ENCODE assay signal across 10 mouse cellular contexts in the genomic region with DNA sequence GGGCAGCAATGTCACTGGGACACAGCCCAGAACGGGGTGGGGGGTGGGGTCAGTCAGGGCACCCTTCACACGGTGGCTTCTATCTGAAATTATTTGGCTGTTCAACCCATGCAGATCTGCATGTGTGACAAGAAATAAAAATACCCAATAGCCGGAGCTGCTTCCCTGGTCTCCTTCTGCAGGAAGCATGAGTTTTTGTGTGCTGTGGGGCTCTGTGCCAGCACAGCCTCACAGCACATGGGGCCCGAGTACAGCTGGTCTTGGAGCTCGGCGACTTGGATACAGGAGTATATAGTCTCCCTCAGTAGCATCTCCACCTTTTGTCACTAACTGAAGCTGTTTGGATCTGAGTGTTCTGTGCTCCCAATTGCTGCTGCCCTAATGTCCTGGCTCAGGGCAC.
DNase-seq lines count a peak whose midpoint lies in the region; ATAC-seq lines count a peak whose summit lies in the region.
"Had no signal": no experiment of that assay in that cellular context is flagged by ENCODE, and none has a peak within 500 bp of the region (broad histone marks: within the 10 kb centered on the region; RNA-seq: fewer than 3 reads in every experiment).

No protein-coding gene starts in this region.

- no peak overlapping the region for H3K4me2 ChIP-seq in embryonic facial prominence, embryonic 14.5 days (ENCODE audit: low read depth, low read length)
- no peak overlapping the region for H3K4me2 ChIP-seq in midbrain, embryonic 11.5 days
- no peak overlapping the region for H3K4me2 ChIP-seq in midbrain, embryonic 15.5 days

- no peak overlapping the region for H3K27ac ChIP-seq in embryonic facial prominence, embryonic 14.5 days (replicated peaks; ENCODE audit: low read depth, low read length)
- H3K27ac ChIP-seq in embryonic facial prominence, embryonic 10.5 days (replicated peaks): no peak overlapping the region
- H3K27ac ChIP-seq in midbrain, embryonic 11.5 days (ENCODE audit: low read depth, low read length): no peak overlapping the region
- no peak overlapping the region for H3K27ac ChIP-seq in midbrain, embryonic 15.5 days
- H3K27ac ChIP-seq: midbrain, embryonic 10.5 days had no signal

- H3K9ac ChIP-seq in embryonic facial prominence, embryonic 14.5 days (ENCODE audit: low read depth, low read length): 0 out of 2 replicates have a peak overlapping the region, but pooled peaks have one; percentile 25
- H3K9ac ChIP-seq in midbrain, embryonic 11.5 days (ENCODE audit: low read length): no peak overlapping the region
- H3K9ac ChIP-seq in midbrain, embryonic 15.5 days: no peak overlapping the region

- H3K27me3 ChIP-seq in embryonic facial prominence, embryonic 14.5 days (replicated peaks; ENCODE audit: control insufficient read depth, insufficient read depth, low read length): no peaks in the 10 kb centered on the region; the same call in 1 of the 2 replicates
- H3K27me3 ChIP-seq in embryonic facial prominence, embryonic 10.5 days (replicated peaks; ENCODE audit: low read depth, poor library complexity, severe bottlenecking): no peaks in the 10 kb centered on the region
- H3K27me3 ChIP-seq in midbrain, embryonic 11.5 days (ENCODE audit: control insufficient read depth, insufficient read depth, low read length): no peaks in the 10 kb centered on the region
- H3K27me3 ChIP-seq in midbrain, embryonic 15.5 days (replicated peaks): no peaks in the 10 kb centered on the region

- no peak for ATAC-seq in embryonic facial prominence, embryonic 14.5 days (ENCODE audit: low read depth)
- ATAC-seq in midbrain, embryonic 11.5 days (ENCODE audit: low FRiP score): no peak
- no peak for ATAC-seq in midbrain, embryonic 15.5 days (replicated peaks)
- ATAC-seq in erythroid progenitor cell, adult 5-6 weeks (replicated peaks; ENCODE audit: low FRiP score, poor library complexity, severe bottlenecking): no peak

- 52% methylated on average over 6 of the region's 6 CpGs for WGBS in embryonic facial prominence, embryonic 14.5 days
- 74% methylated on average over 6 of the region's 6 CpGs for WGBS in embryonic facial prominence, embryonic 10.5 days
- WGBS in midbrain, embryonic 11.5 days: 61% methylated on average over 6 of the region's 6 CpGs
- WGBS in midbrain, embryonic 15.5 days: 61% methylated on average over 6 of the region's 6 CpGs

- no peak overlapping the region for H3K4me3 ChIP-seq in embryonic facial prominence, embryonic 14.5 days (ENCODE audit: low read depth, low read length)
- H3K4me3 ChIP-seq in embryonic facial prominence, embryonic 10.5 days: no peak overlapping the region
- H3K4me3 ChIP-seq in midbrain, embryonic 11.5 days (ENCODE audit: low read depth, low read length): no peak overlapping the region
- no peak overlapping the region for H3K4me3 ChIP-seq in midbrain, embryonic 15.5 days
- H3K4me3 ChIP-seq: midbrain, embryonic 10.5 days had no signal

- H3K4me1 ChIP-seq in embryonic facial prominence, embryonic 14.5 days (ENCODE audit: control insufficient read depth, insufficient read depth, low read length): no peaks in the 10 kb centered on the region
- peaks cover 17% of the 10 kb centered on the region for H3K4me1 ChIP-seq in embryonic facial prominence, embryonic 10.5 days
- H3K4me1 ChIP-seq in midbrain, embryonic 11.5 days (ENCODE audit: control insufficient read depth, insufficient read depth, low read length): no peaks in the 10 kb centered on the region
- no peaks in the 10 kb centered on the region; the same call in 1 of the 2 replicates for H3K4me1 ChIP-seq in midbrain, embryonic 15.5 days

- H3K9me3 ChIP-seq in embryonic facial prominence, embryonic 14.5 days (ENCODE audit: control insufficient read depth, low read length): no peaks in the 10 kb centered on the region
- H3K9me3 ChIP-seq in embryonic facial prominence, embryonic 10.5 days: no peaks in the 10 kb centered on the region
- H3K9me3 ChIP-seq in midbrain, embryonic 11.5 days (ENCODE audit: control insufficient read depth, low read length): no peaks in the 10 kb centered on the region
- H3K9me3 ChIP-seq in midbrain, embryonic 15.5 days: no peaks in the 10 kb centered on the region
- H3K9me3 ChIP-seq: midbrain, embryonic 10.5 days had no signal

- intact Hi-C loops in gastrocnemius, postnatal 36 days (cut with DNase I): no loop called here

- peak; percentile 19 for DNase-seq in embryonic facial prominence, embryonic 14.5 days (ENCODE audit: low spot score)
- DNase-seq in embryonic facial prominence, embryonic 10.5 days (ENCODE audit: low spot score): no peak
- DNase-seq in midbrain, embryonic 11.5 days (ENCODE audit: low spot score, missing footprints): peak; percentile 56
- DNase-seq in frontal cortex, postnatal 36 days (ENCODE audit: low spot score in 2 of 2): peak; percentile 54 to 61
- DNase-seq in right cerebral cortex, postnatal 36 days (ENCODE audit: low spot score in 2 of 2): peak; percentile 32 to 71
- DNase-seq in gastrocnemius, postnatal 36 days: no peak
- DNase-seq: gastrocnemius, postnatal 25 days had no signal

- no peaks in the 10 kb centered on the region for H3K36me3 ChIP-seq in embryonic facial prominence, embryonic 14.5 days (ENCODE audit: control insufficient read depth, insufficient read depth, low read length)
- H3K36me3 ChIP-seq in embryonic facial prominence, embryonic 10.5 days (replicated peaks): no peaks in the 10 kb centered on the region
- no peaks in the 10 kb centered on the region for H3K36me3 ChIP-seq in midbrain, embryonic 11.5 days (ENCODE audit: control insufficient read depth, insufficient read depth, low read length)
- H3K36me3 ChIP-seq in midbrain, embryonic 15.5 days (replicated peaks): no peaks in the 10 kb centered on the region
- H3K36me3 ChIP-seq: midbrain, embryonic 10.5 days had no signal

Comparison
In these comparisons a context has a peak if more than half of its experiments do, and no peak if none do; other contexts are left out.
1. DNase-seq: peak in embryonic facial prominence, embryonic 14.5 days (single experiment), midbrain, embryonic 11.5 days (single experiment), frontal cortex, postnatal 36 days (2 of 2) and right cerebral cortex, postnatal 36 days (2 of 2); none in embryonic facial prominence, embryonic 10.5 days (single experiment) and gastrocnemius, postnatal 36 days (0 of 2).